Mouse (Mus musculus): ENCODE measurements around the gene Slfn5. TPM values are rescaled to one million over a fixed set of nuclear protein-coding genes. Genes with fewer than 3 reads are reported as not detected.
A peak's percentile ranks its signal among the peaks of the same experiment; 100 is the strongest.
"Not testable (repeated sequence)": the region's sequence is repeated elsewhere in the genome, so short reads cannot be mapped to it uniquely, and the experiment has no call there.

The Slfn5 gene
- total RNA-seq (2015; ENCODE audit: low replicate concordance) (6.9 TPM in 2 replicates), total RNA-seq (2017; ENCODE audit: low replicate concordance) (10.6 and 11.0 TPM in 2 replicates)

- no peak for ATAC-seq (replicated peaks; ENCODE audit: low FRiP score, poor library complexity, severe bottlenecking)
Measured at GRCm38 (mm10) chr11:82950736-82951481, at the start of gene Slfn5. Slfn5 (plus strand) TSS chr11:82951349.

GRCm38 (mm10) chr11:82901606-82902310, 49.4 kb upstream of the Slfn5 start:
- no peak for ATAC-seq (replicated peaks; ENCODE audit: low FRiP score, poor library complexity, severe bottlenecking)

- ATAC-seq (replicated peaks; ENCODE audit: low FRiP score, poor library complexity, severe bottlenecking), result no peak
Measured at GRCm38 (mm10) chr11:82904952-82905351, 46.2 kb upstream of the Slfn5 start.

GRCm38 (mm10) chr11:82905816-82906215, 45.3 kb upstream of the Slfn5 start:
- ATAC-seq (replicated peaks; ENCODE audit: low FRiP score, poor library complexity, severe bottlenecking), result no peak

GRCm38 (mm10) chr11:82907651-82908607, 43.2 kb upstream of the Slfn5 start, which contains the start of gene Nle1:
Nle1 (minus strand) TSS chr11:82908411.
- peak; percentile 89 for ATAC-seq (replicated peaks; ENCODE audit: low FRiP score, poor library complexity, severe bottlenecking)

- ATAC-seq (replicated peaks; ENCODE audit: low FRiP score, poor library complexity, severe bottlenecking), result no peak
Measured at GRCm38 (mm10) chr11:82908608-82908989, 42.5 kb upstream of the Slfn5 start.

GRCm38 (mm10) chr11:82910250-82910649, 40.9 kb upstream of the Slfn5 start, which contains the start of gene Unc45b:
Unc45b (plus strand) TSS chr11:82910550.
- no peak for ATAC-seq (replicated peaks; ENCODE audit: low FRiP score, poor library complexity, severe bottlenecking)

- no peak for ATAC-seq (replicated peaks; ENCODE audit: low FRiP score, poor library complexity, severe bottlenecking)
Measured at GRCm38 (mm10) chr11:82910679-82911389, 40.3 kb upstream of the Slfn5 start.

- peak; percentile 79 for ATAC-seq (replicated peaks; ENCODE audit: low FRiP score, poor library complexity, severe bottlenecking)
Measured at GRCm38 (mm10) chr11:82914711-82915352, 36.3 kb upstream of the Slfn5 start.

- no peak for ATAC-seq (replicated peaks; ENCODE audit: low FRiP score, poor library complexity, severe bottlenecking)
Measured at GRCm38 (mm10) chr11:82920768-82921167, 30.4 kb upstream of the Slfn5 start.

GRCm38 (mm10) chr11:82921691-82922090, 29.5 kb upstream of the Slfn5 start:
- no peak for ATAC-seq (replicated peaks; ENCODE audit: low FRiP score, poor library complexity, severe bottlenecking)

GRCm38 (mm10) chr11:82923910-82924309, 27.2 kb upstream of the Slfn5 start:
- not testable (repeated sequence) for ATAC-seq (replicated peaks; ENCODE audit: low FRiP score, poor library complexity, severe bottlenecking)

GRCm38 (mm10) chr11:82928897-82929632, 22.1 kb upstream of the Slfn5 start:
- 0 out of 2 replicates have a peak, but pooled peaks have one; percentile 43 for ATAC-seq (replicated peaks; ENCODE audit: low FRiP score, poor library complexity, severe bottlenecking)

- ATAC-seq (replicated peaks; ENCODE audit: low FRiP score, poor library complexity, severe bottlenecking), result no peak
Measured at GRCm38 (mm10) chr11:82929633-82929950, 21.6 kb upstream of the Slfn5 start.

- ATAC-seq (replicated peaks; ENCODE audit: low FRiP score, poor library complexity, severe bottlenecking), result not testable (repeated sequence)
Measured at GRCm38 (mm10) chr11:82930391-82930955, 20.7 kb upstream of the Slfn5 start.

- not testable (repeated sequence) for ATAC-seq (replicated peaks; ENCODE audit: low FRiP score, poor library complexity, severe bottlenecking)
Measured at GRCm38 (mm10) chr11:82931161-82931560, 20.0 kb upstream of the Slfn5 start.

GRCm38 (mm10) chr11:82931671-82932450, 19.3 kb upstream of the Slfn5 start:
- ATAC-seq (replicated peaks; ENCODE audit: low FRiP score, poor library complexity, severe bottlenecking), result not testable (repeated sequence)
